Mouse (Mus musculus) thymus, adult 2 months (tissue): ENCODE measurements around the gene Gm21118. TPM values are rescaled to one million over a fixed set of nuclear protein-coding genes. Genes with fewer than 3 reads are reported as not detected.
"Not testable (repeated sequence)": the region's sequence is repeated elsewhere in the genome, so short reads cannot be mapped to it uniquely, and the experiment has no call there.

Experiments
- DNase-seq: peaks from one replicate; pipeline ENCODE4 v3.0.0; 2021
- H3K27ac ChIP-seq: fragments of 200-500 bp; 2 replicates; pipeline ENCODE4 v1.5.1; 2012; ENCODE audit warnings: low read length, control low read depth; ENCODE audit not compliant: control insufficient read depth, insufficient read depth
- H3K27me3 ChIP-seq: fragments of 200-500 bp; 2 replicates; pipeline ENCODE4 v1.6.1; 2012; ENCODE audit warnings: mild to moderate bottlenecking, low read length, moderate library complexity, mixed read lengths; ENCODE audit not compliant: control insufficient read depth, insufficient read depth
- H3K36me3 ChIP-seq: fragments of 200-500 bp; 2 replicates; pipeline ENCODE4 v1.6.1; 2012; ENCODE audit warnings: mild to moderate bottlenecking, low read length, moderate library complexity; ENCODE audit not compliant: control insufficient read depth, insufficient read depth
- H3K4me1 ChIP-seq: fragments of 200-500 bp; replicated peaks from 2 replicates; pipeline ENCODE4 v1.6.1; 2012; ENCODE audit warnings: low read length; ENCODE audit not compliant: control insufficient read depth, insufficient read depth
- H3K4me3 ChIP-seq: fragments of 200-500 bp; 2 replicates; pipeline ENCODE4 v1.5.1; 2012; ENCODE audit warnings: mild to moderate bottlenecking, low read length, control low read depth, moderate library complexity; ENCODE audit not compliant: control insufficient read depth, insufficient read depth
- WGBS: fragments of 180-500 bp; shearing (Covaris S2); methylation state at CpG from one replicate; pipeline ENCODE4 v1.1.7; 2018; 5-methylcytosine and 5-hydroxymethylcytosine counted together
- polyA plus RNA-seq: library from polyadenylated mRNA; depleted of rRNA; stranded (reverse); fragments of >200 nt; gene quantifications from 2 replicates; pipeline ENCODE4 v1.2.3, GENCODE M21; 2012; rRNA removed

Gene Gm21118
- not detected in 2 replicates for polyA plus RNA-seq

DNA sequence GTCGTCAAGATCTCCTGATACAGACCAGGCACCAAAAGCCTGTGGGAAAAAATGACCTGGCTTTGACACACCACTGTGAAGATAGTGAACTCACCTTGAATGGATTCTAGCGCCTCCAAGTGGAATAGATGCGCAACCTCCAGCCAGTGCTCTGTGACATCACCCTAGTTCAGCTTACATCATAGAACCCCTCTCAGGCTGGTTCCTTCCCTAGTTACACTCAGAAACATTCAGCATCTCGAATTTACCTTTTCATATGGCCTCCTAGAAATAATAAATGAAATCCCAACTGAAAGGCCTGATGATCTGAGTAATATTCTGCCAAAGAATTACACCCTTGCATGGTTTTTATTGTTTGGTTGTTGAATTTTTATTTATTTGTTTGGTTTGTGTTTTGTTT is at the start of gene Gm21118:
TSS of gene Gm21118 (minus strand) at position 101 of the 400 bp plus-strand sequence.
- H3K27me3 ChIP-seq, H3K4me1 ChIP-seq, H3K4me3 ChIP-seq, H3K36me3 ChIP-seq, H3K27ac ChIP-seq, DNase-seq: not testable (repeated sequence)
- WGBS = no CpG with 5 or more reads among the region's 4 CpGs

DNA sequence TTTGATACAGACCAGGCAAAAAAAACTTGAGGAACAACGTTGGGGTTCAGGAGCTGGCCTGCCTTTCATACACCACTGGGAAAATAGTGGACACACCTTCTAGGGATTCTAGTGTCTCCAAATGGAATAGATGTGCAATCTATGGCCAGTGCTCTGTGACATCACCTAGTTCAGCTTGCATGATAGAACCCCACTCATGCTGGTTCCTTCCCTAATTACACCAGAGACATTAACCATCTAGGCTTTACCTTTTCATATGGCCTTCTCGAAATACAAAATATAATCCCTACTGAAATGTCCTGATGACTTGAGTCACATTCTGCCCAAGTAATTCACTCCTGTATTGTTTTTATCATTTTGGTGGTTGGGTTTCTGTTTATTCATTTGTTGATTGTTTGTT is 29.7 kb upstream of the Gm21118 start, which contains the start of the genes Gm29423 and Gm29644:
TSS of gene Gm29423 (minus strand) at position 101 of the 400 bp plus-strand sequence.
TSS of gene Gm29644 (minus strand) at position 157 of the 400 bp plus-strand sequence.
- not testable (repeated sequence) for H3K4me3 ChIP-seq, H3K4me1 ChIP-seq, DNase-seq, H3K27ac ChIP-seq, H3K27me3 ChIP-seq, H3K36me3 ChIP-seq
- no CpG with 5 or more reads among the region's 2 CpGs for WGBS

Other genes with a start within 250 kb of the Gm21118 start
- not detected in 2 replicates for gene Gm29423, start 29.6 kb upstream of the Gm21118 start, polyA plus RNA-seq
- not detected in 2 replicates for gene Gm29644, start 29.7 kb upstream of the Gm21118 start, polyA plus RNA-seq
- not detected in 2 replicates for gene Gm20888, start 168.2 kb upstream of the Gm21118 start, polyA plus RNA-seq